Mouse (Mus musculus) MEL (cell line): ENCODE results near the gene Psmb11.

ENCODE experiments used
- CTCF ChIP-seq, 3 experiments: IDR thresholded peaks in 2 of 3; conservative IDR thresholded peaks in 1 of 3; 2 replicates each; pipeline ENCODE4 v1.5.1; 2011 to 2012; ENCODE audit warnings: low read length in 3 of 3, low read depth in 2 of 3, mild to moderate bottlenecking in 2 of 3, improper control_type of control experiment in 1 of 3, inconsistent platforms in 1 of 3, mixed read lengths in 1 of 3, moderate library complexity in 1 of 3; ENCODE audit not compliant: control insufficient read depth in 1 of 3, insufficient read depth in 1 of 3, poor library complexity in 1 of 3, severe bottlenecking in 1 of 3
- E2F4 ChIP-seq: IDR thresholded peaks from 2 replicates; pipeline ENCODE4 v1.6.1; 2011; ENCODE audit warnings: low read depth, low read length, improper control_type of control experiment, borderline replicate concordance
- EP300 ChIP-seq, 2 experiments: IDR thresholded peaks; 2 replicates each; pipeline ENCODE4 v1.6.1; 2011; ENCODE audit warnings: improper control_type of control experiment in 2 of 2, low read length in 2 of 2, low read depth in 1 of 2, mild to moderate bottlenecking in 1 of 2
- ETS1 ChIP-seq: IDR thresholded peaks from 2 replicates; pipeline ENCODE4 v1.6.1; 2012; ENCODE audit warnings: low read depth, mild to moderate bottlenecking, inconsistent platforms, low read length, improper control_type of control experiment, moderate library complexity
- HCFC1 ChIP-seq: IDR thresholded peaks from 2 replicates; pipeline ENCODE4 v1.6.1; 2012; ENCODE audit warnings: low read depth, mild to moderate bottlenecking, inconsistent platforms, low read length, improper control_type of control experiment, moderate library complexity
- KAT2A ChIP-seq: conservative IDR thresholded peaks from 2 replicates; pipeline ENCODE4 v1.6.1; 2012; ENCODE audit warnings: low read depth, low read length, improper control_type of control experiment, inconsistent platforms
- MAX ChIP-seq: IDR thresholded peaks from 2 replicates; pipeline ENCODE4 v1.6.1; 2011; ENCODE audit warnings: low read length, improper control_type of control experiment
- MEF2A ChIP-seq: IDR thresholded peaks from 2 replicates; pipeline ENCODE4 v1.6.1; 2014; ENCODE audit warnings: low read depth, mild to moderate bottlenecking, inconsistent platforms, low read length, improper control_type of control experiment; ENCODE audit not compliant: poor library complexity, insufficient replicate concordance, severe bottlenecking; ENCODE audit errors: extremely low read depth
- MXI1 ChIP-seq: IDR thresholded peaks from 2 replicates; pipeline ENCODE4 v1.6.1; 2011; ENCODE audit warnings: mild to moderate bottlenecking, low read depth, low read length, improper control_type of control experiment
- POLR2A ChIP-seq, 2 experiments: IDR thresholded peaks; 2 replicates each; pipeline ENCODE4 v1.6.1; 2011 to 2012; ENCODE audit warnings: low read length in 2 of 2, mild to moderate bottlenecking in 2 of 2, control low read depth in 1 of 2, improper control_type of control experiment in 1 of 2, low read depth in 1 of 2, moderate library complexity in 1 of 2; ENCODE audit not compliant: control insufficient read depth in 1 of 2, insufficient read depth in 1 of 2, poor library complexity in 1 of 2
- TAL1 ChIP-seq: IDR thresholded peaks from 2 replicates; pipeline ENCODE4 v1.6.1; 2012; ENCODE audit warnings: mild to moderate bottlenecking, inconsistent platforms, low read length, moderate library complexity, mixed read lengths
- USF1 ChIP-seq: IDR thresholded peaks from 2 replicates; pipeline ENCODE4 v1.6.1; 2014; ENCODE audit warnings: low read depth, mild to moderate bottlenecking, inconsistent platforms, low read length, improper control_type of control experiment, moderate library complexity
- USF2 ChIP-seq, 2 experiments: IDR thresholded peaks; 2 replicates each; pipeline ENCODE4 v1.6.1; 2011 to 2012; ENCODE audit warnings: improper control_type of control experiment in 2 of 2, low read length in 2 of 2, borderline replicate concordance in 1 of 2, inconsistent platforms in 1 of 2, low read depth in 1 of 2, mild to moderate bottlenecking in 1 of 2; ENCODE audit not compliant: insufficient read depth in 1 of 2

- TF ChIP-seq EP300 (IDR thresholded peaks at IDR 0.05; ENCODE audit: low read depth in 1 of 2, low read length in 2 of 2), result no peak
- no peak for TF ChIP-seq USF1
- no peak for TF ChIP-seq TAL1
- TF ChIP-seq CTCF (IDR thresholded peaks at IDR 0.05 in 2 of 3, conservative IDR thresholded peaks at IDR 0.05 in 1 of 3; ENCODE audit: control insufficient read depth in 1 of 3, insufficient read depth in 1 of 3, low read depth in 2 of 3, low read length in 3 of 3, poor library complexity in 1 of 3, severe bottlenecking in 1 of 3), result no peak
- no peak for TF ChIP-seq POLR2A (IDR thresholded peaks at IDR 0.05; ENCODE audit: control insufficient read depth in 1 of 2, insufficient read depth in 1 of 2, low read depth in 1 of 2, low read length in 2 of 2, poor library complexity in 1 of 2)
- no peak for TF ChIP-seq MXI1
- TF ChIP-seq USF2 (IDR thresholded peaks at IDR 0.05; ENCODE audit: borderline replicate concordance in 1 of 2, insufficient read depth in 1 of 2, low read depth in 1 of 2, low read length in 2 of 2), result no peak
- no peak for TF ChIP-seq HCFC1
- no peak for TF ChIP-seq MAX
- no peak for TF ChIP-seq KAT2A
- TF ChIP-seq ETS1, result no peak
- TF ChIP-seq MEF2A, result no peak
- TF ChIP-seq E2F4, result no peak
These were observed 44.8 kb upstream of the Psmb11 start for GRCm38 (mm10) chr14:54576241-54577088.
